Mouse (Mus musculus) thymus, postnatal 36 days (tissue): Measurements from ENCODE around the gene Phf19.

Source experiments
- DNase-seq, 2 experiments: peaks; one replicate each; pipeline ENCODE4 v3.0.0; 2022; ENCODE audit warnings: mixed read lengths in 2 of 2

The Phf19 gene

DNA sequence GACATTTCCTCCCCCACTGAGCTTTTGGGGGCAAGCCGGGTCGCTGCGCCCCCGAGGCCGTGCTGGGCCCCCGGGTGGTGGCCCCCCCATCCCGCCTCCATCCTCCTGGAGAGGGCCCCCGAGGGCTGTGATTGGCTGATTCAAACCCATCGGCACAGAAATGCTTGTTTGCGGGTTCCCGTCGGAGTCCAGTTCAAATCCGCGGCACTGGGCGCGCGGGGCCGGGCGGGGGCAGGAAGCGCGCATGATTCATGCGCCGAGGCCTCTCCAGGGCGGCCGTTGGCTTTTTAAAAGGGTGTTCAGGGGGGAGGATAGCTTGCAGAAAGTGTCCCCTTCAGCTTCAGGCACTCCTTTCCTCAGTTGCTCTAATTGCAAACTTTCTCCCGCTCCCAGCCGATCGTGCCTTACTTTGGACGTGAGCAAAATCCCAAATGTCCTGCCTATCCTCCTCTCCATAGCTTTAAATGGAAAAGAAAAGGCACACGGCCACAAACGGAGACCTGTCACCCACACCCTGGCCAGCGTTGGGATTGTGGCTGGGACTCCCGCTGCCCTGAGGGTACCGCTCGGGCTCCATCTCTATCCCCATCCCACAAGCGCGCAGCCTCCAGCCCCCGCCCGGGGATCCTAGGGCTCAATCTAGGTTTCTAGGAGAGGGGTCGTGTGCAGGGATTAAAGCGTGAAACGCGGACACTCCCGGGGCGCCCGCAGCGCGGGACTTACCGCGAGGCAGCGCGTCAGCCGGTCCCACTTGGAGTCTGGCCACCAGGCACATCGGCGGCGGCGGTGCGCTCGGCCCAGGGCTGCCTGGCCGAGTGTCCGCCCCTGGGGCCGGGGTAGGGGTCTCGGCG lies at the start of gene Phf19:
Gene Phf19 (minus strand): TSS at position 809 of the 851 bp plus-strand sequence.
- DNase-seq: peak; percentile 75 to 83

DNA sequence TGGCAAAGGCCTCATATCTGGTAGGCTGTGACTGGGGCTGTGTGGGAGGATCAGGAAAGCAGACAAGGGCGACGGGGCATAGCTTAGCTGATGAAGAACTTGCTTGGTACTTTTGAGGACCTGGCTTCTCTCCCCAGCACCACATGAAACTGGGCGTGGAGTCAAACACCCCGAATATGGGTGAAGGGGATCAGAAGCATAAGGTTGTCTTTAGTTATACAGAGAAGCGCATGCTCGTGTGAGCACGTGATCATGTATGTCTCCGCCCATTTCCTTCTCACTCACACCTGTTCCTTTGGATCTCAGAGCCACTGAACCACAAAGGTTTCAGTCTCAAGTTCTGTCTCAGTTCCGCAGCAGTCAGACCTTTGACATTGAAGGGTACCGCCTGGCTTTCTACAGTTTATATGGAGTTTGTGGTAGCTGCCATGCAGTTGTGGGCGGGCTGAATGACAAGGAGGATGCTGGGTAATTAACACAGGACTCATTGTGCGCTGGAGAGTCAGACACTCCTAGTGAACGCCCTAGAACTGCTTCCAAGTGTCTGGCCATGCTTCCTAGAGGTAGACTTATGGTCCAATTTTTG lies 49.6 kb upstream of the Phf19 start:
- DNase-seq: peak; percentile 83 to 90

DNA sequence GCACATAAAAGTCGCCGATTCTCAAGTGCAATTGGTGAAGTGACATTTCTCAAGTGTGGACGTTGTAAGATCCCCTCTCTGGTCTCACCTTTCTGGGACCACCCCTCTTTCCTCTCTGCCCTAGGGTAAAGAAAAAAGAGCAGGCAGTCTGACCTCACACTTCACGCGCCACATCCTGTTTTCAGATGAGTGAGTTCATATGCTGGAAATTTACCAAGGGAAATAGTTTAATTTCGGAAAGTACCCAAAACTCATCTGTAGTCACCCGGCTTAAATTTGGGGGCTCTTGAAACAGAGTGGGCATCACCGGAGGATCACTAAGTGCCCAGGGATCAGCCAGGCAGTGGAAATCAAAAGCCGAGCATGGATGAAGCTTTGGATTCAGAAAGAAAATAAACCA lies 49.1 kb upstream of the Phf19 start:
- peak; percentile 64 to 74 for DNase-seq

DNA sequence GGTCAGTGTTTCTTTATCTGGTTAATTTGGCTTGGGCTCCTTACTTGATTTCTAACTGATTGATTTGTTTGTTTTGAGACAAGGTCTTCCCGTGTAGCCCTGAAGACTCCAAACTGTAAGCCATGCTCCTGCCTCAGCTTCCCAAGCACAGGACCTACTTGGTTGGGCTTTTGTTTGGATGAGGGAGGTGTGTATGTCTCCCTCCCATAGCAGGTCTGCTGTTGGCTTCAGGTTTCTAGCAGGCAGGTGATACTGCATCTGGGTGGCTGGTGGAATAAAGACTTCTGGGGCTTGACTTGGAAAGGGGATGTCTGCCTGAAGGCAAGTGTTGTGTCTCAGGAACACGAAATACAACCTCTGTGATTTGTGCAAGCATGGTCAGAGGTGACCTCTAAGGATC lies 48.4 kb upstream of the Phf19 start:
- DNase-seq: peak in 1 of 2 experiments; percentile 39

GRCm38 (mm10) chr2:34961481-34962036 lies 47.7 kb upstream of the Phf19 start, which contains the start of gene Traf1:
Gene Traf1 (minus strand): TSS chr2:34961772.
- peak; percentile 63 to 72 for DNase-seq

- DNase-seq: no peak
These were observed 47.1 kb upstream of the Phf19 start for GRCm38 (mm10) chr2:34960966-34961365.

DNA sequence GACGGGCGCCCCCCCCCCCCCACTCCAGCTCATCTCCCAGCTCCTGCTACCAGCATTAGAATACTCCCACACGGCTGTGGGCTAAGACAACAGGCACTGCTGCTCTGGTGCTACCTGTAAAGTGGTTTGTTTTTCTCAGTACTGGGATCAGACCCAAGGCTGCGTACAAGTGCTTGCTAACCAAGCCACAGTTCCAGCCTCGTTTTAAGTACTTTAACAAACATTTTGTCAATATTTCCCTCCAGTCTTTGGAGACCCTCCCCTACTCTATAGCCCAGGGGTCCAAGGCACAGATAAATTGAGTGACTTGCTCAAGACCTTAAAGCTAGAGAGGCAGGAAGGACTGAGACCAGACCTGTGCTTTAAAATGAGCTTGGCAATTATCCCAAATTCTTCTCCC lies 46.6 kb upstream of the Phf19 start:
- DNase-seq: no peak

GRCm38 (mm10) chr2:34958582-34958981 lies 44.8 kb upstream of the Phf19 start:
- peak; percentile 56 to 73 for DNase-seq

GRCm38 (mm10) chr2:34958036-34958435 lies 44.2 kb upstream of the Phf19 start:
- no peak for DNase-seq

DNA sequence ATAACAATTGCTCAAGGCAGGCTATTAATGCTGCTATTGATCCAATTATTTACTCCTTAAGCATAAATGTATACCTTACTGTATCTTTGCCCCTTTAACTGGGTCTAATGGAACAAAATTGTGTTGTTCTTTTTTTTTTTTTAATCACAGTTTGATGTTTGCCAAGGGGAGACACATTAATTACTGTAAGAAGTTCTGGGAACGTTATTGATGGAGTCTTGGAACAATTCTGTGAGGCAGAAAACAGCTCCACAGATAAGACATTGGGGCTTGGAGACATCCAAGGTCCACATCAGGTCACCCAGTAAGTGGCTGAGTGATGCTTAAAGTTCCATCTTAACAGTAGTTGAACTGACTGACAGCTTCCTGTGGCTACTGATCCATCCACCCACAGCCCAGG lies 43.6 kb upstream of the Phf19 start:
- DNase-seq: no peak

DNA sequence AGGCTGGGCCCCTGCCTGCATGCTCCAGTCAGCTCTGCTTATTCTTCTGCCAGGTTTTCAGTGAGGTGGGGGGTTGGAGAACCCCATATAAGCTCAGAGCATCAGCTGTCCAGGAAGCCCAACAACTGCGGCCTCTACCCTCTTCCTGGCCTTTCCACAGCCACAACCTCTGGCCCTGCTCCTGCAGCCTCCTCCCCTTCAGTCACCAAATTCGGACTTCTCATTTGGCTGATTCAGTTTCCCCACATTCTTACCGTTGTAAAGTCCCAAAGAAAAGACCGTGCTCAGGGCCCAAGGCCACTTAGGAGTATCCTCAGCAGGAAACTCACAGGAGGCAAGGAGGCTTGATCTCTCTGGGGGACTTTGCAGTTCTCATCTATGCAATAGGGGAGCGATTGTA lies 43.1 kb upstream of the Phf19 start:
- no peak for DNase-seq

GRCm38 (mm10) chr2:34954344-34954743 lies 40.5 kb upstream of the Phf19 start:
- no peak for DNase-seq

DNA sequence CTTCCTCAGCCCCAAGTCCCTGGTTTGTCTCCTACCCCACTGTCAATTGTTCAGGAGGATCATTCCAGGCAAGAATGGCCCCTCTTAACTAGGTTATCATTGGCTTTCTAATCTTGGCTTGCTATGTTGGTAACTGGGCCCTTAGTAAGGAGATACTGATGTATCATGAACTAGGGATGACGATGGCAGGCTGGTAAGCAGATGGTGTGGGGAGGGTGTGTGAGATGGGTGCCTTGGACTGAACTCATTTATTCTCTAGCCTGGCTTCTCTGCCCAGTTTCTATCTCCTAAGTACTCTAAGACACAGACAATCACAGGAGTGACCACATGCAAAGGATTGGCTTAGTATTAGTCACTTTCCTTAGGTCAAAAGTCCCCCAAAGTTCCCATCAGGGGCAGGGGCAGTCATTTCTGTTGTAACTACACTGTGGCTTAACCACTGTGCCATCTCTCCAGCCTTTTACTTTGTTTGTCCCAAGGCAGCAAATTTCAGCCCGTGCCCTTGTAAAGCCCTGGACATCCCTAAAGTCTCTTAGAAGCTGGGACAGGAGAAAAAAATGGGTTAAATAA lies 39.8 kb upstream of the Phf19 start:
- no peak for DNase-seq

- peak; percentile 38 to 43 for DNase-seq
These were observed 39.2 kb upstream of the Phf19 start for GRCm38 (mm10) chr2:34953018-34953417.

- DNase-seq: no peak
These were observed 37.6 kb upstream of the Phf19 start for GRCm38 (mm10) chr2:34951469-34951868.

- no peak for DNase-seq
These were observed 34.8 kb upstream of the Phf19 start for GRCm38 (mm10) chr2:34948622-34949021.

GRCm38 (mm10) chr2:34946046-34946445 lies 32.2 kb upstream of the Phf19 start:
- DNase-seq: no peak

GRCm38 (mm10) chr2:34945580-34945979 lies 31.8 kb upstream of the Phf19 start:
- DNase-seq: no peak

DNA sequence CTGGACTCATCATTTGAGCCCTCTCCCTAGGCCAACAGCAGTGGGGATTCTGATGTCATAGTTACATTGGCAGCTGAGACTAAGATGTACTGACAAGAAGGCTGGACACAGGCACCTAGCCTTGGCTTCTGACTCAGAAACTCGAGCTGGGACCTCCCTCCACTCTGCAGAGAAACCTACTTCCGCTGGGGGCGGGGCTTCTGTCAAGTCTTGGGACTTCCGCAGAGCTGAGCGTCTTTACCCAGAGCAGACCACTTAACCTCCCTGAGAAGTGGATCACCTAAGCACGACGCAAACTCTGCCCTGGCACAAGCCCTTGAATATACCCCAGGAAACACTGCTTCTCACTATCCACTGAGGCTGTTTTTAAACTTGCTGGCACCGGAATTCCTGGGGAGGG lies 30.9 kb upstream of the Phf19 start:
- peak; percentile 90 to 93 for DNase-seq

DNA sequence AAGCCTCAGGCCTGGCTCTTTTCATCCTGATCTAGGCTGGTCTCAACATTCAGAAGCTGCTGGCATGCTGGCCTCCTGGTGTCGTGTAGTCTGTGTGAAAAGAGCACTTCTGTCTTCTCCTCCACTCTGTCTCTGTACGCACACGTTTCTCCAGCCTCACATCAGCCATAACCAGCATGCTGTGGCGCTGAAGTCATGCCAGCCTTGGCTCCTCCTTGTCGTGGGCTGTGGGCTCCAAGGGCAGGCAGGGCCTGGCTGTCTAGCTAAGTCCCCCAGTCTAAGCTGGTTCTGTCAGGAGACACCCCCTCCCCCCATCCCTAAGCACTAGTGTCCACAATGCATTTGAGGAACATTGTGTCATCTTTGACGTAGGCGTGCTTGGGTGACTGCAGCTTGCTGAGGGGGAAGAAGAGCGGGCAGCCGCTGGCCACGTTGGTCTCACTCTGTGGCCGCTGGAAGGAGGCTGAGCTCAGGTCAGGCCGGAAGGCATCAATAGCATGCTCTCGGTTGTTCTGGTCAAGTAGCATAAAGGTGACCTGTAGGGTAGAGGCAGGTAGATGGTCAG lies 29.8 kb upstream of the Phf19 start:
- no peak for DNase-seq

- no peak for DNase-seq
These were observed 27.3 kb upstream of the Phf19 start for GRCm38 (mm10) chr2:34941061-34941675.

DNA sequence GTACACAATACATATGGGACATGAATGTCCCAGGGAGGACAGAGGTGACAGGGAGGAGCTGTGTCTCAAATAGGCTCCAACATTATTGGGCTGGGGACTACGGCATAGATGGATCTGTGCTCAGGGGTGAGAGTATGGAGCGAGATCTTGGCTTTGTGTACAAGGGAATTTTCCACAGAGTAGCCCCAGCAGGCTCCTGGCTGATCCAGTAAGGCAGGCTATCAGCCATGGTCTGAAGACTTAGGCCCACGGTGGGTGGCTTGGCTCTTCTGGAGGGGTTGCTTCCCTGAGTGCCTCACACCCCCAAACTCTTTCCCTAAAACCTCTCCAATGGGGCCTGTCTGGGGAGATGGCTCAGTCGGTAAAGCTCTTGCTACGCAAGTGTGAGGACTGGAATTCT lies 26.4 kb upstream of the Phf19 start:
- DNase-seq: no peak
